Mouse (Mus musculus) kidney, adult 9 months (tissue): Measurements from ENCODE around the gene Larp1.

Experiments used
- DNase-seq: peaks from one replicate; pipeline ENCODE4 v3.0.0; 2022

The Larp1 gene

DNA sequence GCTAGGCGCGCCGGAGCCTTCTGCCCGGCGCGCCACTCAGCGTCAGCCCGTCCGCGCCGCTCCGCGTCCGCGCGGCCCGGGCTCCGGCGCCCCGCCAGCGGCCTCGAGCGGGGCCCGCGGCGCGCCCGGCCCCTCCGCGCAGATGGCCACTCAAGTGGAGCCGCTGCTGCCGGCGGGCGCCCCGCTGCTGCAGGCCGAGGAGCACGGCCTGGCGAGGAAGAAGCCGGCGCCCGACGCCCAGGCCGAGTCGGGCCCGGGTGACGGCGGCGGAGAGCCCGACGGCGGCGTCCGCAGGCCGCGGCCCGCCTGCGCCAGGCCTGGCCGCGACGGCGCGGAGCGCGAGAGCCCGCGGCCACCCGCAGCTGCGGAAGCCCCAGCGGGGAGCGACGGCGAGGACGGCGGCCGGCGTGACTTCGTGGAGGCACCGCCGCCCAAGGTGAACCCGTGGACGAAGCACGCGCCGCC lies at the start of gene Larp1:
TSS of gene Larp1 (plus strand) at position 14 of the 465 bp plus-strand sequence.
- DNase-seq = no peak

DNA sequence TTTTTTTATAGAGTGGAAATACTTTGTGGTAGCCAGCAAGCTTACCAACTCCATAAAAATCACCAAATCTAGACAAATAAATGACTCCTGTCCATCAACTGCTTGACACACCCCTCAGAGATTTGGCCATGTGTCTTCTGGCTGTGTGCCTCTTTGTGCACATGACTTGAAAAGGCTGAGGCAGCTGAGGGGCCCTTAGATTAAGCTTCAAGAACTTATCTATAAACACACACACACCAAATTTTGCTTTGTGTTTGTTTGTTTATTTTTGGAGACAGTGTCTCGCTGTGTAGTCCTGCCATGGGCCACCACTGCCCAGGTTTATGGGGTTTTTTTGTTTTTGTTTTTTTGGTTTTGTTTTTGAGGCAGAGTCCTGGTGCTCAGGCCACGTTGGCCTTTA lies 48.9 kb upstream of the Larp1 start:
- DNase-seq = no peak

DNA sequence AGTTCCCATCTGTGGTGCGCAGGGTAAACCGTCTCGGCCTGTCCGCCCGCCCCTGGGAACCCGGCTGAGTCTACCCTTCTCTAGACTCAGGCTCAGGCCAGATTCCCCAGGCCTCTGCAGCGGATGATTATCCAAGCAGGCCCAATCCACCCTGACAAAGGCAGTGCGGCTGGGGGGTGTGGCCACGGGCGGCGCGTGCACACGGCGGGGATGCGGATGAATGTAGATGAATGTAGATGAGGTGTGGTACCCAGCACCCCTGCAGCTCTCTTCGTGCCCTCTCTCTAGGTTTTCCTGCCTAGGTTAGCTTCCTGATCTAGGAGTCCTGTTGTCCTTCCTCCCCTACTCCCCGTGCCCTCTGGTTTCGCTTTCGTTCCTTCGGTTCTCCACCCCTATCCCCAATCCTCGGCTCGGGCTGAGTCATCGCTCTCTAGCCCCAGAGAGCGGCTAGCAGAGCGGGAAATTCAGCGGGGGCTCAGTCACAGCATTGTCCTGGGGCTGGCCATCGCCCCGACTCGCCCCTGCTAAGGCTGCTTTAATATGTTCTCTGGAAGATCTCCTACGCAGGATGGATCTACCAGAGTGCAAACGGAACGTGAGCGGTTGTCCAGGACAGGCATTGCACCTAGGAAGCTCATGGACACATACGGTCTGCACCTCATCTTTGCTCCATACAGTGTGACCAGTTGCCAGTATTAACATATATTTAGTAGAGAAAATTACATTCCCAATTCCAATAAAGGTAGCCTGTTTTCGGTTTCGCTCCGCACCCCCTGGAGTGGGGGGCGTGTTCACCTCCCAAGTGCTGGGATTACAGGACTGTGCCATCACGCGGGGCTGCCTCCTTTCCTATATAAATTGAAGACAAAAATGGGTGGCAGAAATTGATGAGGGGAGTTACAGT lies 46.2 kb upstream of the Larp1 start:
- DNase-seq = peak; percentile 84

DNA sequence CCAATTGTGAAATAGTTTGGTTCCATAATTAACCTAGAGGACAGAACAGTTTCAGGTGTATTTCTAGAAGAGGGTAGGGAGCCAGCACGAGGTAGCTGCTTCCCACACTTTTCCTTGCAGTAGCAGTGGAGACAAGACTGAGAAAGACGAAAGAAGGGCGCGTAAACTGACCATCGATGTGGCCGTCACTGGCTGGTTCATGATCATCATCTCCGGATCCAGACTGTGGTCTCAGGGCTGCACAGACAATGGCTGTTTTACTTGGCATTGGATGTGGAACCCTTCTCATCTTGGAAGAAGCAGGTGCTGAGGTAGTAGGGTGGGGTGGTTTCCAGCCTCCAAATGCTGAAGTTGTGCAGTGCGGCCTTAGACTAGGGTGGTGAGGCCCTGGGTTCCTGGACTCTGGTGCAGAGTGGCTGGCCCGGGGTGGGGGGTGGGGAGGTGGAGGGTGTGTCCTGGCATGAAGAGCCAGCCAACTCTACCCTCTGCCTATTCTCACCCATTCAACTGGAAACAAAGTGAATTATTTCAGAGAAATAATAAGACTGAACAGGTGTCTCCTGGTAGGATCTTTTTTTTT lies 45.5 kb upstream of the Larp1 start:
- no peak for DNase-seq

DNA sequence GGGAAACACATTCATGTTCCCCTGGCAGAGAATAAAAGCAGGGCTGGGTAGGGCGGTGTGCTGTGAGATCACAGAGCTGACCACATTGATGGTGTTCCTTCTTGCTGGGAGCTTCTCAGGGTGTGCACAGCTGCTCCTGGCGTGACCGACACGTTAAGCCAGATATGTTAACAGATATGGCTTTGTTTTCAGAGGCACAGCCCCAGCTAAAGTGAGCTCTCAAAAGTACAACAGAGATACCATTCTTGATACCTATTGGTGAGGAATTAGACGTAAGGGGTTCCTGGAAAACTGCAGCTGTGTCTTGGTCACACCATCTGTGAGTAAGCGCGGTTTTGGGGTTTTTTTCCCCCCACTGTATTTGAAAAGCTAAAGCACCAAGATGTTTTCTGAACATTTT lies 42.2 kb upstream of the Larp1 start:
- no peak for DNase-seq

DNA sequence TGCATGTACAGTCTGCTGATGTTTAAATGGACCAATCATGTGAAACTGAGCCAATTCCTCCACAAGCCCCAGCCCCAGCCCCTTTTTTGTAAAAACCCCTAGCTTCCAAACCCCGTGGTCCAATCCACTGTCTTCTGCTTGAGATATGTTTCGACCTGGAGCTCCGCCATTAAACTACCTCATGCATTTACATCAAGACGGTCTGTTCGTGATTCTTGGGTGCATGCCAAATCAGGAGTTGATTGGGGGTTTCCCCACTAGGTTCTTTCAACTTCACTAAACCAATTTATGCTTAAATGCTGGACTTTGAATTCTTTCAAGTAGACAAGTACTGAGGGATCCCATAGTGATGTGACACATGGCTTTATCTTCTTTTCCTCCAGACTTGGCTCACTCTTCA lies 40.6 kb upstream of the Larp1 start:
- no peak for DNase-seq

DNA sequence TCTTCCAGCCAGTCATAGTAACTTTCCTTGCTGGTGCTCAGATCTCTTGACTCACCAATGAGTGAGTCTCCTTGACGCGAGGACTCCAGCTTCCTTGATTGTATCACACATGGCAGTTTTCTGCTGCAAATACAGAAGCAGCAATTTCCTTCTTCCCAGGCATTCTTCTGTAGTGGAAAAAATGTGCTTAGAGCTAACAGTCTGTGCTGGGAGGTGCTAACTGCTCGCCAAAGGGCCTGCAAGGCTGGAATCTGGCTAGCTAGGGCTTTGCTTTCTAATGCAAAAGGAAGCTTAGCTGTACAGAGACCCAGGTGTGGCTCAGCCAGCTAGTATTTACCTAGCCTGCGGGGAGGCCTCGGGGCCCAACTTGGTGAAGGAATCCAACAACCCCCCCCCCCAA lies 38.3 kb upstream of the Larp1 start:
- no peak for DNase-seq

DNA sequence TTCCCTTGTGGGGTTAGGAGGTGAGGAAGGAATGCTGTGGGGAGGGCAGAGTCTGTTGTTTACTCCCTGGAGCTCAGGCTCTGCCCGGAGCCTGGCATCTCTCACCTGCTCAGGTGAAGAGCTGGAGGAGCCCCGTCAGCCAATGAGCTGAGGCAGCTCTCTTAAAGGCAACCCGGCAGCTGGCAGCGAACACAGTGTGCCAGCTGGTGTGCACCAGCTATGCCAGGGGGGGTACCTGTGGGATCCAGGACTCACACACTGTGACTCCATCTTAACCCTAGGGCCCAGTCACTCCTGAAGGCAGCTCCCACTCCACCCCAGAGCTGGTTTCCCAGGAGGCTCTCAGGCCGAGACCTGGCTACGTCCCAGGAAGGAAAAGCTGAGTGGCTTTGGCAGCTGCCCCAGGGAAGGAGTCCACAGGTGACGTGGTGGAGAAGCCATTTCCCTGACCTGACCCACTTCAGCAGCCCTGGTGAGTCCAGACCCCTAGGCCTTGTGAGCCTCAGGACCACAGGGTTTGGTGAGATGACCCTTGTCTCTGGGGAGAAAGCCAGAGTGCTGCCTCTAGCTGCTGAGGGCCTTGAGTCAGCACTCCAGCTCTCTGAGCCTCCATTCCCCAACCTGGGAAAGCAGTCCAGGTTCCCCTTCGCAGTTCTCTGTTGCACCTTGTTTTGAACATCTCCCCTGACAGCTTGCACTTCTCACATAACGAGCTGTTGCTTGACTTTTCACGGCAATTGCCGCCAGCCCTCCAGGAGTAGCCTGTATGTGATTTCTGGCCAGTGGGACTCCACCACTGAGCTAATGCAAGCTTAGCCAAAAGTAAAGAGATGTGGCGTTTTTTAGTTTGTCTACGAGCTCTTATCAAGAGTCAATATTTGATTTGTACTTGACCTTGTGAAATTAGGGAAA lies 35.6 kb upstream of the Larp1 start:
- peak; percentile 85 for DNase-seq

DNA sequence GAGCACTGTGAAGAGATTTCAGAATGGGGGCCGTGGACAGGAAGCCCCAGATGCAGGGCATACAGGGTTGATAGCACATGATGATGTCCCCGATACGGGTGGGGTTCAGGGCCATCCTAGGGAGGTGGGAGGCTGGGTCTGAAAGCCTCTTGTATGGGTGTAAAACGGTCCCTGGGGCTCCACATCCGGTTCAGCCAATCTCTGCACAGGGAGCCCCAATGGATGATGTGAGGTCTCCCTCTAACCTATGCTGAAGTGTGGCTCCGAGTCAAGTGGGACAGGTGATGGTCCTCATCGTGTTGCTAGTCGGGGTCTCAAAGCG lies 35.0 kb upstream of the Larp1 start:
- DNase-seq = no peak

DNA sequence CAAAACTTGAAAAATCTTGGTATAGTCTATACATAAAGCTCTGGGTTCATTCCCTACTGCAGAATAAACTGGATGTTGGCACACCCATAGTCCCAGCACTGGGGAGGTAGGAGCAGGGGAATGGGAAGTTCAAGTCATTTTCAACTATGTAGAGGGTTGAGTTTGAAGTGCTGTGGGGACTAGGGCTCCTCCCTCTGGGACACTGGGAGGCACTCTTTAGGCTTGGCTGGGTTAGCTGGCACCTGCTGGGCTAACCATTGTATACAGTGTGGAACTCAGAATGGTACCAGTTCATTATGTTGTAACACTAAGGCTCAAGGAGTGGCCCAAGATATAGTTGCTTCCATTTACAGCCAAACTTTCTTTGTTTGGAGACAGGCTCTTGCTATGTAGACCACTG lies 33.0 kb upstream of the Larp1 start:
- no peak for DNase-seq

DNA sequence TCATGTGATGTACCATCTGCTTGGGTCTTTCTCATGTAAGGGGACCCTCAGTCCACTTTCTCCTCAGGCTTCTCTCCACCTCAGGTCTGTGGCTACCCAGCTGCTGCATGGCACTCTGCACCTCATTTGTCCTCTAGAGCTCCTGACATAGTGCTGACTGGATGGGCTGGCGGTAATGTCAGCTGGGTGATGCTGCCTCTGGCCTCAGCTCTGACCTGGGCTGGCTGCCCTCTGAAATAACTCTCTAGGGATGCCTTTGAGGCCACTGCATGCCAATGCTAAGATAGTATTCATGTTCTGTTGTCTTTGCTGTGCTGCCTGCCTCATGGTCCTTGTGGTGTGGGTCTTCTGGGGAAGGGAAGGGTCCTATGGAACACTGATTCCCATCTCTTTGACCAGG lies 31.2 kb upstream of the Larp1 start:
- no peak for DNase-seq

DNA sequence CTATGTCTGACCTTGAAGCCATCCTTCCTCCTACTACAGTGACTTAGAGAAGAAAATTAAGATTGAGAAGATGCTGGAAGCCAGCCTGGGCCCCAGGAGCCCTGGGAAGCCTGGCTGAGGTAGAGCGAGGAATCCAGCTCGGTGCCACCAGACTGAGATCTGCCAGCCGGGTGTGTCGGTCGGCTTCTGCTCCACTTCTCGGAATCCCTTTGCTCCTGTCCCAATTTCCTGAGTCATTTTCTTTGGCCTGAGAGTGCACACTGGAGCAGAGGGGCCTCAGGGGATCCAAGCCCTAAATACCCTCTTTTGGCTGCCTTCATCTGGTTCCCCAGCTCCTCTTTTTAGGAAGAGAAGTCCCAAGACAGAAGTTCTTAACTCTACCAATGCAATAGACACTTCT lies 29.2 kb upstream of the Larp1 start:
- DNase-seq = no peak

DNA sequence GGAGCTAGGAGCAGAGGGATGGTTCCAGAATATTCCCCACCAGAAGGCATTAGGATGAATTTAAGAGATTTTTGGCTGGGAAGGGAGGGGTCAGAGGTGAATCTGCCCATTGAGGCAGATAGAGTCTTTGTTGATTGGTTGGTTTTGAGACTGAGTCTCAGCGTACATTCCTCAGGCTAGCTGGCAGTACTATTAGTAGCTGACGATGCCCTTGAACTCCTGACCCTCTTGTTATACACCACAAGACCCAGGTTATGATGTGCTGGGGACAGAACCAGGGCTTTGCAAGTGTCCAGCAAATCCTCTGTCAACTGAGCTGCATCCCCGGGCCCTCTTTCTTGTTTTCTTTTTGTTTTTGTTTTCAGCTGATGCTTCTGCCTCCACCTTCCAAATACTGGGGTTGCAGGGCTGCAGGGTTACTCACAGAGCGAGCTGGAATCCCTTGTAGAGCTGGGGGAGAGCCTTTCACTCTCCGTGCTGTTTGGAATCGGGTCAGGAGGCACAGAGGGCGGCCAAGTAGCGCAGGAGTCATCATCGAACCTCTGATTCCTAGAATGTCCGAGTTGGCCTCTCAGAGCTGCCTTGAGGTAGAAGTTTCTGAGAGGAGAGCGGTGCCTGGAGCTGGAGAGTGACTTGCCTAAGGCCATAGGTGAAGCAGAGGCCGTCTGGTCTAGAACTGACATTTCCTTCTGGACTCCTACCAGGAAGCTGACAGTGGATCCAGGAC lies 27.6 kb upstream of the Larp1 start:
- DNase-seq = no peak

DNA sequence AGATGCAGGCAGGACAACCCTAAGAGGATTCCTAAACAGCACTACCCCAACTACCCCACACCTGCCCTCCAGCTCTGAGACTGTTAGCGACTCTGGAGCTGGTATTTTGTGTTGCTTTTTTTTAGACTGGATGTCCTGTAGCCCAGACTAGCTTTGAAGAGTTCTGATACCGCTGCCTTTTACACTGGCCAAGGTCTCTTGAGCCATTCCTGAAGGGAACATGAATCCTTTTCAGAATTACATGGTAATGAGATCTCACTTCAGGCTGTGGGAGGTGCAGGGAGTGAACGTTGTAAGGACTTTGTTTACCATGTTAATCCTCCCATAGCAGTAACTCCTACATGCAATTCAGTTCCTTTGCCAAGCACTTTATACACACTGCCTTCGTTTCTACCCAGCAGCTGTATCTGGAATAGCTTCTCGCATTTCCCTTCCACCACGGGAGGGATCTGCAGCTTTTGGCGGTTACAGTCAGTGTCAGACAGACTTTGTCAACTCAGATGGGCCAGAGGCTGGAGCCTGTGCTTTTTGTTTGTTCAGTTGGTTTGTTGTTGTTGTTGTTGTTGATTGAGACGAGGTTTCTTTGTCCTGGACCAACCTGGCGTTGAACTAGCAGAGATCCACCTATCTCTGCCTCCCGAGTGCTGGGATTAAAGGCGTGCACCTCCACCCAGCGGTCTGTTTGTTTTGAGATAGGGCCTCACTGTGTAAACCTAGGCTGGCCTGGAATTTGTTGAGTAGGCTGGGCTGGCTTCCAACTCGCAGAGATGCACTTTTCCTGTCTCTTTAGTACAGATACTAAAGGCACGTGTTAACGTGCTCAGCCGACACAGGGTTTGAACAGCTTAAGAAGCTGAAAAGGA lies 25.2 kb upstream of the Larp1 start:
- peak; percentile 55 for DNase-seq

DNA sequence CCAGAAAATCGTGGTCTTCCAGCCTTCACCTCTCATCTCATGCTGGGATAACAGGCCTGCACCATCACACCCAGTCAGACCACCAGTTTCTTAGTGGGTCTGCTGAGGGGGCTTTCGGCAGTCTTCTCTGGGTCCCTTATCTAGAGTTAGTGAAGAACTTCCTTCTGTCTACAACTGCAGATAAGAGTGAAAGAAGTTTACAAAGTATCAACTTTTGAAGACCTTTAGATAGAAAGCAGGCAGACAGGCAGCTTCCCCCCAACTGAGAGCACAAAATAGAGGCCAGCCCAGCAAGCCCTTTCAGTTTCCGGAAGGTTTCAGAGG lies 24.6 kb upstream of the Larp1 start:
- no peak for DNase-seq

DNA sequence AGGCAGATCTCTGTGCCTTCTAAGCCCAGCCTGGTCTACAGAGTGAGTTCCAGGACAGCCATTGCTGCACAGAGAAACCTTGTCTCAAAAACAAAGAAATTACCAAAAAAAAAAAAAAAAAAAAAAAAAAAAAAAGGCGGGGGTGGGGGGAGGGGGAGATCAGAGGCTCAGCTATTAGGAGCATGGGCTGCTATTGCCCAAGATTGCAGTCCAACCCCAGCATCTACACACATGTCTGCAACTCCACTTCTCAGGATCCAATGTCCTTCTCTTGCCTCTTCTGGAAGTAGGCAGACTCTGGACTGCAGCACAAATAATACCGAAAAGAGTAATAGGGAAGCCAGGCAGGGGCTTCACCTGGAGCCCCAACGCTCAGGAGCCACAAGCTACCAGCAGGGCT lies 23.4 kb upstream of the Larp1 start:
- no peak for DNase-seq

DNA sequence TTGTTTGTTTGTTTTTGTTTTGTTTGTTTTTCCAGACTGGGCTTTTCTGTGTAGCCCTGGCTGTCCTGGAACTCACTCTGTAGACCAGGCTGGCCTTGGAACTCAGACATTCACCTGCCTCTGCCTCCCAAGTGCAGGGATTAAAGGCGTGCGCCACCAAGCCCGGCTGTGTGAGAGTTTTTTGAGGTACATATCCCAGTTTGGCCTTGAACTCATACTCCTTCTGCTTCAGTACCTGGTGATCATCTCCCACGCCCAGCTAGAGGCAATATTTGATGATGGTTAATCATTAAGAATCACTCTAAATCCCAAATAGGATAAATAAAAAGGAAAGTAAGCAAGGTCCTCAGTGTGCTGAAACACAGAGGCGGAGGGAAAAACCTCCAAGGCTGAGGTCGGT lies 22.8 kb upstream of the Larp1 start:
- no peak for DNase-seq

DNA sequence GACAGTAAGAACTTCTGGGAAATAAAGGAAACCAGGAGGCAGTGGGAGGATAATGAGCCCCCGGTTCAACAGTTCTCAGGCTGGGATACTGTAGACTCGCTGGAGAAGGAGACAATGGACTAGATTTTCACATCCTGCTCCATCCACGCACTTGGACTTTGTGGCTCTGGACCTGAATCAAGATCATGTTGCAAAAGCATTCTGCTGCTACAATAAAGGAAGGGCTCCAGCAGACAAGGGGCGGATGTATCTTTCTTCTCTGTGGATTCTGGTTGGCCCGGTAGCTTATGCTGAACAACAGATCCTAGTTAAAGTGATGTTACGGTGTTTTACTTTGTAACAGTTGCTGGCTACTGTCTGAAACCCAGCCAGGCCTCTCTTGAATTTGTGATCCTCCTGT lies 22.4 kb upstream of the Larp1 start:
- no peak for DNase-seq

DNA sequence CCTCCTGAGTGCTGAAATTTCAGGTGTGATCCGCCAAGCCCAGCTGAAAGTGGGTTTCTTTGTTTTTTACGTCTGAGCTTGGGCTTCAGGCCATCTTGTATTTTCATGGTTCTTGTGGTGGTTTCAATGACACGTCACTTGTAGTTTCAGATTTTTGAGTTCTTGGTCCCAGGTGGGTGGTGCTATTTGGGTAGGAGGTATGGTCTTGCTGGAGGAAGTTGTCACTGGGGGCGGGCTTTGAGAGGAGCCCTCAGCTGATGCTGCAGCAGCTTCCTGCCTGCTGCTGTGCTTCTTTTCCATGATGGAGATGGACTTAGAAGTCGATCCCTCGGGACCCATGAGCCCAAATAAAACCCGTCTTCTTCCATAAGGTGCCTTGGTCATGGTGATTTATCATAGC lies 22.0 kb upstream of the Larp1 start:
- no peak for DNase-seq

DNA sequence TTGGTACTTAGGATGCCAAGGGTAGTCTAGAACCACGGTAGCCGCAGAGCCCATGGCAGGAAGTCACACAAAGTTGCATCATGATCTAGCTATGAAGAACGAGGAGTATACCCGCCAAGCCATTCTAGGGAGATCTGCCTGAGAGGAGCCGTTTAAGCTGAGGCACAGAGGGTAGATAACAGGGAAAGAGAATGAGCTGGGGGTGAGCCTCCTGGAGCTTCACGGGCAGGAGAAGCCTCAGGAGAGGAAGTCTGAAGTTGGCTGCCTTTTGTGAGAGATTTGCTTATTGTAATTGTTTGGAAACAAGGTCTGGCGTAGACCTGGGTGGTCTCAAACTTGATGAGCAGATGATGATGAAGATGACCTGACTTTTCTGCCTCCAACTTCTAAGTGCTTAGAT lies 10.7 kb upstream of the Larp1 start:
- DNase-seq = no peak

DNA sequence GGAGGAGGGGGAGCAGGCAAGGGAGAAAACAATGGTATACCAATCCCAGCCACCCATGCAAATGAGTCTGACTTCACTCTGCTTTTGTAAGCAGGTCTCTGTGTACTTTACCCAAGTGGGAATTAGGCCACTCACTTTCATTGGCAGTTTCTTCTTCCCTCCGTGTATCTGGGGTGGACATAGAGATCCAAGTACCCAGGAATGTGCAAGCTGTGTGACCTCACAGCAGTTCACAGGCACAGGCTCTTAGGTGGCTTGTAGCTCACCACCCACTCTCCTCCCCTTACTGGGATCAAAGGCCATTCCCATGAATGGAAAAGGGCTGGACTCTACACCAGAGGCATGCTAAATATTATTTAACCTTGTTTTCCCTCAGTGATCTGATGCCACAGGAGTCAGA lies 10.0 kb upstream of the Larp1 start:
- DNase-seq = peak; percentile 95

DNA sequence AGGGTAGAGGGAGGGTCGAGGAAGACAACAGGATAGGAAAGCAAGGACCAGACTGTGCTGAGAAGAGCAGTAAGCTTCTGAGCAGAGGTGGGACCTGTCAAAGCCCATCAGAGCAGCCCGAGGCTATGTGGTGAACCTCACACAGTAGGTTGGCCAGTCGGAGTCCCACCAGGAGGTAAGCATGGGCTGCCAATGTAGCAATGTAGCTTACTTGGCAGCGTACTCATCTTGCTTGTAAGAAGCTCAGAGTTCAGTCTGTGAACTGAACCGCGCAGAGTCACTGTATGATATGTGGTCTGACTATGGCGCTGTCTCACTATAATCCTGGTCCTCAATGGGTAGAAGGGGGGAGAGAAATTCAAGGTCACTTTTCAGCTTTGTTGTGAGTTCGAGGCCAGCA lies 5.7 kb upstream of the Larp1 start:
- DNase-seq = peak; percentile 41
